Mouse (Mus musculus) embryo, embryonic 9.5 days (tissue): ENCODE measurements at regions not wholly inside any gene's neighbourhood (a gene's known extent, or its start where the extent isn't known, plus 50 kb on each side); places are given as distances from the start of the nearest gene placed in this dataset.
A peak's percentile ranks its signal among the peaks of the same experiment; 100 is the strongest.
"Not testable (repeated sequence)": the region's sequence is repeated elsewhere in the genome, so short reads cannot be mapped to it uniquely, and the experiment has no call there.

Source experiments
- DNase-seq: peaks from one replicate; pipeline ENCODE4 v3.0.0-alpha.2; 2017; ENCODE audit errors: extremely low spot score

DNA sequence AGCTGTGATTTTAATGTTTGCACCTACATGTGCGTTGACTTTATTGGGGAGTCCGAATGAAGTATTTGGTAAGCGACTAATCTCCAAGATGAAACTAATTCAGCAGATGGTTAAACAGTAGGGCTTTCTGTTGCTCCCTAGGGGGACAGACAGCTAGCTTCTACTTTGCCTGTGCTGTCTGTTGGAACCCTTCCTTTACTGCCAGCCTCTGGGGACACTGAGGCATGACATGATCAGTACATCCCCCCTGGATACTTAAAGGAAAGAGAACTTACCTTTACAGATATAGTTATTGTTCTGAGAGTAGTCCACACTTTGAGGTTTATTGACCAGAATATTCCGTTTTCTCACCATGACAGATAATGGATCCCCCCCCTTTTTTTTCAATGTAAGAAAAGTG lies 289.8 kb upstream of the Ift57 start:
- no peak for DNase-seq

DNA sequence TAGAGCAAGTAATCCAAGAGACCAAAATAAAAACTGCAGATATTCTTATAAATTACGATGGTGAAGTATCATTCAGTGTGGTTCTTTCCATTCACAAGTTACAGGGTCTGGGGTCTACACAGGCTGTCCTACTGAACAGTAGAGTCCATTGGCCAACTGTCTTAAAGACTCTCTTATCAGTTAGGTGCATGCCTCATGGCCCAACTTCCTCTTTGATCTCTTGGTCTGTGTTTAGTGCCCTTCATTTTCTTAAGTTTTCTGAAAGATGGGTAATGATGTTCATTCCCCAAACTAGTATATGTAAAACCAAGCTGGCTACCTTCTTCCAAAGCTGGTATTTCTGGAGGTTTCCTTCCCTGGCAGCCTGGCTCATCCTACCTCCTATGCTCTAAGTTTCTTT lies 268.7 kb upstream of the Ift57 start:
- DNase-seq: no peak

- no peak for DNase-seq
These were observed 267.1 kb upstream of the Ift57 start for GRCm38 (mm10) chr16:49431902-49432301.

- DNase-seq: peak; percentile 16
These were observed 257.8 kb upstream of the Ift57 start for GRCm38 (mm10) chr16:49441225-49441624.

- DNase-seq: not testable (repeated sequence)
These were observed 251.7 kb upstream of the Ift57 start for GRCm38 (mm10) chr16:49447356-49447755.

- DNase-seq: no peak
These were observed 205.2 kb upstream of the Ift57 start for GRCm38 (mm10) chr16:49493881-49494280.

GRCm38 (mm10) chr16:49497521-49498010 lies 201.5 kb upstream of the Ift57 start:
- no peak for DNase-seq

DNA sequence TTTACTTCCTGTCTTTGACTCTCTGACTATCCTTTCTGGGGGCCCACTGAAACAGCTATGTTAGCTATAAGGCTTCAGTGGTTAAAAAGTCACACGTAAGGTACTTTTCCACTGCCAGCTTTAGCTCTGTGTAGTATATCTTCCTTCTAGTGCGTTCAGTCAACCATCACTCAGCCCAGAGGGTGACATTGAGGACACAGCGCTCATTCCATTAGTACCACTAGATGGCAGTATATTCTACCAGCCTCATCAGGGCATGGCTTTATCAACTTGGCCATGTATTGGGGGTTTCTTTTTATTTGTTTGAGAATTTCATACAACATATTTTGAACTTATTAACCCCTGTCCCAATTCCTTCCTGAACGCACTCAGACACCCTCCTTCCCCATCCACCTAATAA lies 198.2 kb upstream of the Ift57 start:
- DNase-seq: peak; percentile 32

GRCm38 (mm10) chr16:49503897-49504413 lies 195.1 kb upstream of the Ift57 start:
- DNase-seq: no peak

DNA sequence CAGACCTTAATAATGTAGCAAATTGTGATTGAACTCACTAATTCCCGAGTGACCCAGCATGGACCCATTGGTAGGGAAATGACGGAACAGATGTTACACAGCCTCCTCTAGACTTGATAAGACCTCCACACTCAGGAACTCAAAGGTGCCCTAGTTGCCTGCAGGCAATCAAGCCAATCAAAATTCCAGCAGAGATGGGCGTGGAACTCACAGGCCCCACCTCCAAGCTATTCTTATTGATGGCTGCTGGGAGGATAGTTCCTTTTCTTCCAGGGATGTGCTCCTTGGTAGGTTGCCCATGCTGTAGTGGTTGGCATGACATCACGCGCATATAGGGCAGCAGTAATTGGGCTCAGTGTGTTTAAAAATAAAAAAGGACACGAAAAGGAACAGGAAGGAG lies 194.4 kb upstream of the Ift57 start:
- DNase-seq: no peak

GRCm38 (mm10) chr16:49505271-49505670 lies 193.8 kb upstream of the Ift57 start:
- no peak for DNase-seq

DNA sequence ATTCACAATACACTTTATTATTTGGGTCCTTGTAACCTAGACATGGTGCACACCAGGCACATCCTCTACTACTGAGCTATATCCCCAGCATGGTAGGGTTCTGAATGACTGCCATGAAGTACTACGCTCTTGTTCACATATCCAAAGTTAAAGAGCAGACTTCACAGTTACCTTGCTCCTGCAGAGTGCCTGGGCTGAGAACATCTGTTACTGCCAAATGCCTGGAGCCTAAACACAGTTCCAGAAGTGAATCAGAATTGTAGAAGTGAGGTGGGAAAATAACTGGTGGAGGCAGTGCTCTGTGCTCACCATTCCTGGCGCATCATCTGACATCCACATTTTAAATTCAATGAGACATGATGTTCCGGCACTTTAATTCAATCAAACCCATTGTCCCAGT lies 180.2 kb upstream of the Ift57 start:
- DNase-seq: no peak

GRCm38 (mm10) chr16:49520411-49520810 lies 178.6 kb upstream of the Ift57 start:
- DNase-seq: no peak

GRCm38 (mm10) chr16:49521685-49522084 lies 177.3 kb upstream of the Ift57 start:
- no peak for DNase-seq

DNA sequence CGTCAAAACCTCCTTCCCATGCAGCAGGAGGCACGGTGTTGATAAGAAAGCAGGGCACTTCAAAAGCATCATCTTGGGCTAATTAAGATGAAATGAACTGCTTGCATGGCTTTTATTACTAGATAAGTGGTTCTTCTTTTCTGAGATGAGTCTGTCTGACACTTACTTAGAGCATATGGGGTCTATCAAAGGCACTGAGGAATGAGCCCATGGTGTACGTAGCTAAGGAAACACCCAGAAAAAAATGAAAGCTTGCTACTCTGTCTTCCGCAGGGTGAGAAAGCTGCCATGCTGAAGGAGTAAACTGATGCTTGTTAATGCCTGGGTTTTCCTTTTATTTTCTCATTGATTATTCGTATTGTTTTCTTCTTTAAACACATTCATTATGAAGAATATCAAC lies 176.5 kb upstream of the Ift57 start:
- DNase-seq: no peak

GRCm38 (mm10) chr16:49528618-49529017 lies 170.4 kb upstream of the Ift57 start:
- DNase-seq: not testable (repeated sequence)

DNA sequence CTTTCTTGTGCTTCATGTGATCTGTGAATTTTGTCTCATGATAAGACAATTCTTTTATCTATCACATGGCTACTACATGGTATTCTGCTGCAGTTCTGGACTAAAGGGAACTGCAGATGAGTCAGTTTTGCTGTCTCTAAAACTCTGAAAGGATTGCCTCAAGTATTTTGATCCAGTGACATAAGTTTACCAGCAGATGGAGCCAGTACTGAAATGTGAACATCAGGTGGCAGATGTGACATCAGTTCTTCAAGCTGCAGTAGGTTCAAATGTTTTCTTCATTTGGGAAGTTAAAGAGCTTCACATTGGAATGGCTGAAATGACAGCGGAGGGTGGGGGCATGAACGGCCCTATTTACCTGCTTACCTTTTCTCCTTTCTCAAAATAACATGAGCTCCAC lies 170.0 kb upstream of the Ift57 start:
- no peak for DNase-seq

DNA sequence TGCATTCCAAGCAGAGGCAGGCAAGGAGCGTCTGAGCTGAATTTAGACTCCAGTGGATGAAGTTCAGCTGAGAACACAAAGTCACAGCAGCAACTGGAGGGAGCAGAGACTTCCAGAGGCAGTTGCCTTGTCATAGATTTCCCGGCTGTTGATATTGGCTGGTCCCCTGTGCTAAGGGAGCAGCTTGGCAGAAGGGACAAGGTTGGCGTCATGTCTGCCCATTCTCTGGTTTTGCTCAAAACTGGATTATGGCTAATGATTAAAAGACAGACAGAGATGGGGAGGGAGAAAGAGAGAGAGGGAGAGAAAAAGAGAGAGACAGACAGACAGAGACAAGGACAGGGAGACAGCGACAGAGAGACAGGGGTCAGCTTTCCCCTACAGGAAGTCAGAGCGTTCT lies 169.0 kb upstream of the Ift57 start:
- DNase-seq: no peak

DNA sequence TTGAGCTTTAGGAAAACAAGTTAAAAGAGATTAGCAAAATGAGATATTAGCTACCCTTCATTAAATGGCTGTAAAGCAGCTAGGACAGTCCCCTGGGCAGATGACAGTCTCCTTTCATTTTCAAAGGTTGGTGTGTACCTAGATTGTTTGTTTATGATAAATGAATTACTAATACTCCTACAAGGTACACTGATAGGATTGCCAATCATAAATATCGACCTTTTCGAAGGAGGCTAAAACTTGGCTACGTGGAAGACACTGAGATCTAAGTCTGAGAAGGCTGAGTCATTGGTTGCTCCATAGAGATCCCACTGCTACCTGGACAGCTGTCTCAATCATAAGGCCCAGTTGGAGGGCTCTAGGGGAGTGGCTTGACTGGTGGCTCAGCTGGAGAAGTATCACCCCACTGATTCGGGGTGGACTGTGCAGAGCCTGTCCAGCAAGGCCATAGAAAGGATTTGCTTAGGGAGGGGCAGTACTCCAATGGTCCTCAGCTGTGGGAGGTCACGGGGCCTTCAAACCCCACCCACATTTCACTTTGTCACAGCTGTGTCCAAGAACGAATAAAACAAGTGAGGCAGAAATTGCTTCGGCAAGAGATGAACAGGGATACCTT lies 166.9 kb upstream of the Ift57 start:
- no peak for DNase-seq

GRCm38 (mm10) chr16:49533498-49533998 lies 165.5 kb upstream of the Ift57 start:
- DNase-seq: no peak

- no peak for DNase-seq
These were observed 148.8 kb upstream of the Ift57 start for GRCm38 (mm10) chr16:49550231-49550630.

- no peak for DNase-seq
These were observed 129.0 kb upstream of the Ift57 start for GRCm38 (mm10) chr16:49570031-49570430.

DNA sequence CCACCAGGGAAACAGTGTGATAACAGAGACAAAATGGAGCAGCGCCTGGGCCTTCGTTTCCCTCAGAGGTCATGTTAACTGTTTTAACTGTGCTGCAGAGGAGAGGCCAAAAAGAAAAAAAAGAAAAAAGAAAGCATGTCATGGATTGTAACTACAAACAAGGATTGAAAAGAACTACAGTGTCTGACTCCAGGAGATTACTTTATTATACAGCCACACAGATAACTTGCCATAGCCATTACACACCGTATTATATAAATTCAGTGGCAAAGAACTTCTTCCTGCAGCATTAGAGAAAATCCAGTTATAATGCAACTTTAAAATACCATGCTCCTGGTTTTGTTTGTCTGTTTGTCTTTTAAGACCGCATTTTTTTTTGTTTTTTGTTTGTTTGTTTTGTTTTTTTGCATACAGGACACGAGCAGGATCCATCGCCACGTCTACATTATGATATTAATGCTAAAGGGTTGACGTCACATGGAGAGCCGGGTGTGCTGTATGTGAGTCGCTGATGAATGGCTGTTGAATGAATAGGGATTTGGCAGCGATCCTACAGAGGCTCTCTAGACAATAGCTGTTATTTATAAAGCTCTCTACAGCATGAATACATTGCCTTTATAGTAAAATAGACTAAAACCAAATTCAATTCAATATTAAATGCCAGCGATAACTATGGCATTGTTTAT lies 126.4 kb upstream of the Ift57 start:
- DNase-seq: no peak
